Mouse (Mus musculus): ENCODE measurements around the gene Cttnbp2nl.

Cttnbp2nl gene

GRCm38 (mm10) chr3:105058627-105059513 is 5.9 kb upstream of the Cttnbp2nl start:
- in situ Hi-C loops (cut with MboI), result no loop called here

GRCm38 (mm10) chr3:105055666-105056065 is 2.7 kb upstream of the Cttnbp2nl start:
- in situ Hi-C loops (cut with MboI), result no loop called here

- in situ Hi-C loops (cut with MboI), result no loop called here
Observed at GRCm38 (mm10) chr3:105054952-105055351, 2.0 kb upstream of the Cttnbp2nl start.

- in situ Hi-C loops (cut with MboI), result no loop called here
Observed at GRCm38 (mm10) chr3:105053698-105054001, 704 bp upstream of the Cttnbp2nl start.

GRCm38 (mm10) chr3:105052171-105052936 is 592 bp downstream of the Cttnbp2nl start:
- in situ Hi-C loops (cut with MboI), result no loop called here

GRCm38 (mm10) chr3:105051103-105051502 is 1.8 kb downstream of the Cttnbp2nl start:
- in situ Hi-C loops (cut with MboI), result no loop called here

- in situ Hi-C loops (cut with MboI), result no loop called here
Observed at GRCm38 (mm10) chr3:105049848-105050247, 3.1 kb downstream of the Cttnbp2nl start.

- in situ Hi-C loops (cut with MboI), result no loop called here
Observed at GRCm38 (mm10) chr3:105047616-105048015, 5.3 kb downstream of the Cttnbp2nl start.

GRCm38 (mm10) chr3:105046870-105047269 is 6.1 kb downstream of the Cttnbp2nl start:
- in situ Hi-C loops (cut with MboI), result no loop called here

- in situ Hi-C loops (cut with MboI), result no loop called here
Observed at GRCm38 (mm10) chr3:105043746-105044145, 9.2 kb downstream of the Cttnbp2nl start.

- in situ Hi-C loops (cut with MboI), result no loop called here
Observed at GRCm38 (mm10) chr3:105040983-105041625, 11.8 kb downstream of the Cttnbp2nl start.

GRCm38 (mm10) chr3:105040002-105040401 is 12.9 kb downstream of the Cttnbp2nl start:
- in situ Hi-C loops (cut with MboI), result no loop called here

- in situ Hi-C loops (cut with MboI), result no loop called here
Observed at GRCm38 (mm10) chr3:105037240-105037770, 15.6 kb downstream of the Cttnbp2nl start.

- in situ Hi-C loops (cut with MboI), result no loop called here
Observed at GRCm38 (mm10) chr3:105036281-105036847, 16.6 kb downstream of the Cttnbp2nl start.

- in situ Hi-C loops (cut with MboI), result no loop called here
Observed at GRCm38 (mm10) chr3:105023371-105024005, 29.5 kb downstream of the Cttnbp2nl start.

GRCm38 (mm10) chr3:105019826-105020692 is 32.9 kb downstream of the Cttnbp2nl start:
- in situ Hi-C loops (cut with MboI), result no loop called here

- in situ Hi-C loops (cut with MboI), result no loop called here
Observed at GRCm38 (mm10) chr3:105018783-105019105, 34.2 kb downstream of the Cttnbp2nl start.

- in situ Hi-C loops (cut with MboI), result no loop called here
Observed at GRCm38 (mm10) chr3:105018085-105018782, 34.7 kb downstream of the Cttnbp2nl start.

GRCm38 (mm10) chr3:105017314-105017713 is 35.6 kb downstream of the Cttnbp2nl start:
- in situ Hi-C loops (cut with MboI), result no loop called here

- in situ Hi-C loops (cut with MboI), result no loop called here
Observed at GRCm38 (mm10) chr3:105016204-105016603, 36.7 kb downstream of the Cttnbp2nl start.
